Mouse (Mus musculus) hindbrain, embryonic 14.5 days (tissue): ENCODE data around the gene Rxrb. TPM values are rescaled to one million over a fixed set of nuclear protein-coding genes. Genes with fewer than 3 reads are reported as not detected.
"Not testable (repeated sequence)": the region's sequence is repeated elsewhere in the genome, so short reads cannot be mapped to it uniquely, and the experiment has no call there.

Source experiments
- ATAC-seq: fragments of 200-750 bp; cut with Nextera tagmentation; 2 replicates; pipeline ENCODE4 v1.8.0; 2017; ENCODE audit warnings: moderate number of reproducible peaks, mild to moderate bottlenecking, moderate TSS enrichment, moderate library complexity; ENCODE audit not compliant: low FRiP score
- DNase-seq: peaks from one replicate; pipeline ENCODE4 v3.0.0-alpha.2; 2015; ENCODE audit warnings: low spot score
- H3K27ac ChIP-seq: fragments of 300-500 bp; sonication (generic); 2 replicates; pipeline ENCODE4 v1.5.1; 2014; ENCODE audit warnings: mild to moderate bottlenecking, moderate library complexity
- H3K27me3 ChIP-seq: fragments of 300-500 bp; sonication (generic); 2 replicates; pipeline ENCODE4 v1.6.1; 2014; ENCODE audit warnings: mild to moderate bottlenecking, low read length, mixed read lengths; ENCODE audit not compliant: control insufficient read depth, insufficient read depth
- H3K36me3 ChIP-seq: fragments of 300-500 bp; sonication (generic); replicated peaks from 2 replicates; pipeline ENCODE4 v1.6.1; 2014; ENCODE audit not compliant: control insufficient read depth, insufficient read depth
- H3K4me1 ChIP-seq: fragments of 300-500 bp; sonication (generic); replicated peaks from 2 replicates; pipeline ENCODE4 v1.6.1; 2014; ENCODE audit warnings: antibody characterized with exemption, low read length, mixed read lengths; ENCODE audit not compliant: control insufficient read depth, insufficient read depth
- H3K4me2 ChIP-seq: fragments of 300-500 bp; sonication (generic); replicated peaks from 2 replicates; pipeline ENCODE4 v1.6.1; 2014; ENCODE audit warnings: mild to moderate bottlenecking, moderate library complexity
- H3K4me3 ChIP-seq: fragments of 300-500 bp; sonication (generic); replicated peaks from 2 replicates; pipeline ENCODE4 v1.5.1; 2014; ENCODE audit warnings: mild to moderate bottlenecking, low read length
- H3K9ac ChIP-seq: fragments of 300-500 bp; sonication (generic); 2 replicates; pipeline ENCODE4 v1.6.1; 2014
- H3K9me3 ChIP-seq: fragments of 300-500 bp; sonication (generic); 2 replicates; pipeline ENCODE4 v1.6.1; 2016; ENCODE audit warnings: low read length; ENCODE audit not compliant: control insufficient read depth
- WGBS: fragments of 180-500 bp; shearing (Covaris S2); extraction: QIAGEN DNeasy Blood & Tissue Kit; methylation state at CpG from one replicate; pipeline ENCODE4 v1.1.7; 2014; 5-methylcytosine and 5-hydroxymethylcytosine counted together
- polyA plus RNA-seq: library from polyadenylated mRNA; unstranded; fragments of >200 nt; fragmentation: Nextera tagmentation; extraction: Ambion mirVana; gene quantifications from 2 replicates; pipeline ENCODE4 v1.2.1, GENCODE M21; 2014

The Rxrb gene
- 32.2 and 34.5 TPM in 2 replicates for polyA plus RNA-seq

DNA sequence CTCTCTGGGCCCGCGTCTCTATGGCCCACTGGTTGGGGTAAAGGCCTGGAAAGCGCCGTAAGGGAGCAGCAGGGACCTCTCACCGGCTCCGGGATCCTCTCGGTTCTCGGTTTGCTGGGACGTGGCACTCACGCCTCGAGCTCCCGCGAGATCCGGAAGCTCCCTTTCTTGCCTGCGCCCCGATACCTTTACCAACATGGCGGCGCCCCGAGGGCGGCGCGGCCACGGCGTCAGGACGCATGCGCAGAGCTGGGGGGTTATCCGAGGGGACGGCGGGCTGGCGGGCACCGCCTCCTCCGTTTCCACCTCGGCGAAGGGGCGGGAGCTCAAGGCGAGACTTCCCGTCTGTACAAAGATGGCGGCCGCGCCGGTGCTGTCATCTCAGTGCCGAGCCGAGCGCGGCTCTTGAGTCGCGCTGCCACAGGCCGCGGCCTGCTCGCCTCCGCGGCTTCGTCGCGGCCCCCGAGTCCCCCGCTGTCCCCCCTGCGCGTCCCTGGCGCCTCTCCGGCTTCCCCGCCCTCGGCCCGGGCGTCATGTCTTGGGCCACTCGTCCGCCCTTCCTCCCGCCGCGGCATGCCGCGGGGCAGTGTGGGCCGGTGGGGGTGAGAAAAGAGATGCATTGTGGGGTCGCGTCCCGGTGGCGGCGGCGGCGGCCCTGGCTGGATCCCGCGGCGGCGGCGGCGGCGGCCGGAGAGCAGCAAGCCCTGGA, at the start of gene Rxrb, which contains the start of gene Slc39a7:
Gene Rxrb (plus strand): TSS at position 348 of the 709 bp plus-strand sequence.
Gene Slc39a7 (minus strand): TSS at position 218 of the 709 bp plus-strand sequence.
- Histone ChIP-seq H3K4me1 (peaks cover 47% of the 10 kb centered on the region), H3K27me3 (no peaks in the 10 kb centered on the region), H3K9ac (peak within 1 kb of the TSS; percentile 95), H3K27ac (peak within 1 kb of the TSS; percentile 99), H3K36me3 (peaks cover 51% of the 10 kb centered on the region), H3K9me3 (no peaks in the 10 kb centered on the region), H3K4me2 (peak within 1 kb of the TSS; percentile 80), H3K4me3 (peak within 1 kb of the TSS; percentile 90)
- ATAC-seq (peak; percentile 80), DNase-seq (peak; percentile 99)
- WGBS = under 1% methylated on average over 86 of the region's 88 CpGs

DNA sequence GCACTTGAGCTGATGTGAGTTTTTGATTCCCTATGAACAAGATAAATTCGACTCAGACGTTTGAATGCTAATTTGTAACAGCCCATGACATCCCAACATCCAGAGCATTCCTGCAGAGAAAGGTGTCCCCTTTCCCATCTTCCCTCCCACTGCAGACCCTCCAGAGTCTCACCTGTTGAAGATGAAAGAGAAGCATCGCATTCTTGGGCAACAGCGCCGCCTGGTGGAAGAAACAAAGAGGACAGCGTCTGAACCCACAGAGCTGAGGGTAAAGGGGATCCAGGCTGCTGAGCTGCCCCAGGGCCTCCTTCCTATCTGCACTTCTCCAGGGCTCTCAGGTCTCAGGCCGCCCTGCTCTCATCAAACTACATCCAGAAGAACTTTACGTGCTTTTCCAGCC, 49.5 kb upstream of the Rxrb start:
- 0 out of 2 replicates have a peak overlapping the region, but pooled peaks have one; percentile 67 for H3K9ac ChIP-seq
- not testable (repeated sequence) for H3K9me3 ChIP-seq, H3K36me3 ChIP-seq, ATAC-seq, H3K4me1 ChIP-seq
- H3K4me3 ChIP-seq = peak overlapping the region; percentile 45; the same call in 1 of the 2 replicates
- H3K27me3 ChIP-seq = peaks cover 31% of the 10 kb centered on the region
- DNase-seq = peak; percentile 77
- 7% methylated on average over 8 of the region's 8 CpGs for WGBS
- H3K4me2 ChIP-seq = peak overlapping the region; percentile 65
- peak overlapping the region; percentile 95; the same call in 1 of the 2 replicates for H3K27ac ChIP-seq

DNA sequence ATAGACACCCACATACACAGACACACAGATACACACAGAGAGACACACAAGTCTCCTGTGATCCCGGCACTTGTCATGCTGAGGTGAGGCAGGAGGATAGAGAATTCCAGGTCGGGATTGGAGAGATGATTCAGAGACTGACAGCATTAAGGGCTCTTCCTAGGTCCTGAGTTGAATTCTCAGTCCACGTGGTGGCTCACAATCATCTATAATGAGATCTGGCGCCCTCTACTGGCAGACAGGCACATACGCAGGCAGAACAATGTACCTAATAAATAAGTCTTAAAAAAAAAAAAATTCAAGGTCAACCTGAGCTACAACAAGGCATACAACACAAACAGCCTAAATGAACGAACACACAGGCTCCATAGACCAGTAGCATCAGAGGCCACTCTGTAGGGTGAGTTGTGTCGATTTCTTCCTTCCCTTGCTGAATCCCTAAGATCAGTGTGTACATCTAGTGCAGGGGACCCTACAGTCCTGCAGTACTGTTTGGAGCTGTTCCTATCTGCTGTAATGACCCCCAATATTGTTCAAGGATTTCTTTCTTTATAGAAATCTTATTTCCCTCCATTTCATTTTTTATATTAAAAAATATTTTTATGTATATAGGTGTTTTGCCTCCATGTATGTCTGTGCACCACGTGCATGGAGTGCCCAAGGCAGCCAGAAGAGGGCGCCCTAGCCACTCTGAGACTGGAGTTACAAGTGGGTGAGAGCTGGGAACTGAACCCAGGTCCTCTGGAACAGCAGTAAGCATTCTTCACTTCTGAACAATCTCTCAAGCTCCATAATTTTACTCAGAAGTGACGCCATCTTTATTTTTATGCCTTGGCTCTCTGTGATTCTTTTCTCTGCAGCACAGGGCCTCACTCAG, 39.6 kb upstream of the Rxrb start:
- H3K9me3 ChIP-seq = no peaks in the 10 kb centered on the region
- no peaks in the 10 kb centered on the region for H3K27me3 ChIP-seq
- no peak for ATAC-seq
- H3K27ac ChIP-seq = no peak overlapping the region
- no peak overlapping the region for H3K4me2 ChIP-seq
- WGBS = 32% methylated on average over 10 of the region's 10 CpGs
- peak; percentile 85 for DNase-seq
- H3K4me3 ChIP-seq = no peak overlapping the region
- H3K9ac ChIP-seq = no peak overlapping the region
- no peaks in the 10 kb centered on the region for H3K4me1 ChIP-seq
- no peaks in the 10 kb centered on the region for H3K36me3 ChIP-seq

DNA sequence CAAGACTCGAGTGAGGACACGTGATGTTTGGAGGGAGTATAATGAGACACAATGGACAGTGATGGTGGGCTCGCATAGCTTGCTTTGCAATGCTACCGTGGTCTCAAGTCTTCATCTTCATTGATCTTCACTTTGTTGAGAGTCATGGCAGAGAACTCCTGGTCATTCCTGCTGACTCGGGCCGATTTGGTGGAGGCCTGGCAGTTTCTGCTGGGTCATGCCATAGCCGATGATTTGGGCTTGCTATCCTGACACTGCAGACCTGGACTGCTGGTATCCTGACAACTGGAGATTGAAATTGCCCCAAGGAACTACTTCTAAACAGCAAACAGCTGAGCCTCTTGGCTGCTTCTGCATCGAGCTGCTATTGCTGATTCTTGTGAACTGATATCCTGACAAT, 36.7 kb upstream of the Rxrb start:
- Histone ChIP-seq H3K27me3 (peaks cover 12% of the 10 kb centered on the region), H3K9me3 (no peaks in the 10 kb centered on the region), H3K4me2 (no peak overlapping the region), H3K36me3 (no peaks in the 10 kb centered on the region), H3K4me3 (no peak overlapping the region), H3K27ac (no peak overlapping the region), H3K4me1 (peaks cover 6% of the 10 kb centered on the region; the same call in 1 of the 2 replicates), H3K9ac (no peak overlapping the region)
- DNase-seq = no peak
- no peak for ATAC-seq
- 94% methylated on average over 8 of the region's 8 CpGs for WGBS

DNA sequence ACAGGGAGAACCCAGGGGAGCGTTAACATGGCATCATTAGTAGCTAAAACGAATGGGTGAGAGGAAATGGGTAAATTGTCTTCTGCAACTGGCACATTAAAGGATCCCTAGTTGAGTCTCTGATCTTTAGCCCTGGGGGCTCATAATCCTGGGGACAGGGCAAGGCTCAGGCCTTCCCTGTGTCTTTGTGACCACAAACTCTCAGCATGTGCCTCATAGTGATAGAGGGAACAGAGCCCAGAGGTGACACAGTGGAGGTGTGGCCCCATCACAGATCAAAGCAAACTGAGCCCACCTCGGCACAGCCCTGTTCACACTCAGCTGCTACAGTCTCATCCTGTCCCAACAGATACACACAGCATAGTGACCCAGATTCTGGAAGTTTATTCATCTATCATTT, 36.0 kb upstream of the Rxrb start:
- H3K27me3 ChIP-seq = peaks cover 19% of the 10 kb centered on the region
- no peak overlapping the region for H3K9ac ChIP-seq
- 79% methylated on average over 3 of the region's 3 CpGs for WGBS
- no peaks in the 10 kb centered on the region for H3K9me3 ChIP-seq
- no peak overlapping the region for H3K4me3 ChIP-seq
- ATAC-seq (no peak), DNase-seq (no peak)
- H3K27ac ChIP-seq = no peak overlapping the region
- H3K4me2 ChIP-seq = no peak overlapping the region
- no peaks in the 10 kb centered on the region for H3K36me3 ChIP-seq
- H3K4me1 ChIP-seq = peaks cover 9% of the 10 kb centered on the region; the same call in 1 of the 2 replicates

DNA sequence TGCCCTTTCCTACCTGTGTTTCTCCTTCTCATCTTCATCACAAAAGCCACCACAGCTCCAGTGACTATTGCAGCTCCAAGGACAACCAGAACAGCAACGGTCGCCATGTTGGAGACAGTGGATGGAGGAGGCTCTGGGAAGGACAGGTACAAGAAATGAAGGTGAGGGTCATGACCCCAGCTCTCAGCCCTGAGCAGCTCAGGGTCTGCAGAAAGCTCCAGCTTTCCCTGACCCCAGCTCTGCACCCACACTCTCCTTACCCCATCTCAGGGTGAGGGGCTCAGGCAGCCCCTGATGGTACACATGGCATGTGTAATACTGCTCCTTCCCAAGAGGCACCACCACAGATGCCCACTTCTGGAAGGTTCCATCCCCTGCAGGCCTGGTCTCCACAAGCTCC, 34.6 kb upstream of the Rxrb start:
- not testable (repeated sequence) for ATAC-seq

DNA sequence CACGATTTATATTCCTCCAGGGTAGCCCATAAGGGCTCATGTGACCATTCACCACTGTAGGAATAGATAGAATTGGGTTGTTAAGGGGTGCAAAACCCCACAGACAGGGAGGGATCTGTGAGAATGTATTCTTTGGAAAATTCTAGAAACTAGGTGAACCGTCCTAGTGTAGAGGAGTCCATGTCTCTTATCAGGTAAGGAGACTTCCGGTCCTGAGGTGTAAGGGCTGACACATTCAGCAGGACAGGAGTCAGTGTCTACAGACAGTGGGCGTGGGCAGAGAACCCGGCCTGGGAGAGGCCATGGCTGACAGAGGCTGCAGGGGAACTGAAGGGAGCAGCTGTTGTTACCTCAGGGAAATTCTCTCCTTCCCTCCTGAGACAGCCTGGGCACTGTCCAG, 32.9 kb upstream of the Rxrb start:
- H3K4me1 ChIP-seq, H3K36me3 ChIP-seq, H3K9me3 ChIP-seq, H3K4me3 ChIP-seq, ATAC-seq, DNase-seq, H3K9ac ChIP-seq, H3K4me2 ChIP-seq, H3K27ac ChIP-seq: not testable (repeated sequence)
- WGBS = 61% methylated on average over 5 of the region's 5 CpGs
- H3K27me3 ChIP-seq = peaks cover 32% of the 10 kb centered on the region

More for the DNA sequence above, 34.6 kb upstream of the Rxrb start:
- not testable (repeated sequence) for H3K4me2 ChIP-seq, H3K9me3 ChIP-seq, H3K4me1 ChIP-seq, H3K4me3 ChIP-seq, H3K36me3 ChIP-seq, DNase-seq, H3K9ac ChIP-seq, H3K27ac ChIP-seq
- H3K27me3 ChIP-seq = peaks cover 32% of the 10 kb centered on the region
- WGBS = 97% methylated on average over 2 of the region's 2 CpGs

DNA sequence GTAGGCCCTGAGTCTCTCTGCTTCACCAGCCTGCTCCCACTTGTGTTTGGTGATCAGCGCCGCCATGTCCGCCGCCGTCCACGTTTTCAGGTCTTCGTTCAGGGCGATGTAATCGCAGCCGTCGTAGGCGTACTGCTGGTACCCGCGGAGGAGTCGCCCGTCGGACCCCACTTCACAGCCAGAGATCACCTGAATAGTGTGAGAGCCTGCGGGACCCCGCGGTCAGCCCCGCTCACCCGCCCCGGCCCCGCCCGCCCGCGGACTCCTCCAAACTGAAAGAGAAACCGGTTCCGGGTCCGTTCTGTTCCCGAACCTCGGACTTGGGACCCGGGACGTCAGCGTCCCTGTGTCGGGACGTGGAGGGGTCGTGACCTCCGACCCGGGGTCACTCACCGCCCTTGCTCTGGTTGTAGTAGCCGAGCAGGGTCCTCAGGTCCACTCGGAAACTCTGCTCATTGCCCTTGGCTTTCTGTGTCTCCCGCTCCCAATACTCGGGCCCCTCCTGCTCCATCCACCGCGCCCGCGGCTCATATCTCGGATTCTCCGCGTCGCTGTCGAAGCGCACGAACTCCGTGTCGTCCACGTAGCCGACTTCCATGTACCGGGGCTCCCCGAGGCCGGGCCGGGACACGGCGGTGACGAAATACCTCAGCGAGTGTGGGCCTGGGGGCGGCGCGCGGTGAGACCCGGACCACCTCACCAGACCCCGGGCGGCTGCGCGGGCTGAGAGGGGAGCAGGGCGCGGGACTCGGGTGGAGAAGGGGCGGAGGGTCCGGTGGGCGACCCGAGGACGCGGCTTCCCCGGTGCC, 32.1 kb upstream of the Rxrb start:
- H3K27ac ChIP-seq = no peak overlapping the region
- peaks cover 32% of the 10 kb centered on the region for H3K27me3 ChIP-seq
- peak overlapping the region; percentile 37 for H3K9ac ChIP-seq
- ATAC-seq (peak; percentile 8; the same call in 1 of the 2 replicates), DNase-seq (no peak)
- H3K4me2 ChIP-seq = peak overlapping the region; percentile 75
- WGBS = 1% methylated on average over 84 of the region's 87 CpGs
- H3K36me3 ChIP-seq = no peaks in the 10 kb centered on the region
- H3K4me1 ChIP-seq = peaks cover 9% of the 10 kb centered on the region; the same call in 1 of the 2 replicates
- peak overlapping the region; percentile 40 for H3K4me3 ChIP-seq
- no peaks in the 10 kb centered on the region for H3K9me3 ChIP-seq
